Mouse (Mus musculus) 416B (cell line): Measurements from ENCODE around the gene Tmem208.
"Not testable (repeated sequence)": the region's sequence is repeated elsewhere in the genome, so short reads cannot be mapped to it uniquely, and the experiment has no call there.

Experiments used
- DNase-seq: peaks from one replicate; pipeline ENCODE4 v3.0.0; 2011; ENCODE audit warnings: low read depth

Tmem208 gene

GRCm38 (mm10) chr8:105326141-105326672, at the start of gene Tmem208, which contains the start of gene Lrrc29:
Gene Tmem208 (plus strand): TSS chr8:105326354.
Gene Lrrc29 (minus strand): TSS chr8:105326278.
- peak; percentile 97 for DNase-seq

GRCm38 (mm10) chr8:105278911-105279334, 47.2 kb upstream of the Tmem208 start:
- DNase-seq = no peak

DNA sequence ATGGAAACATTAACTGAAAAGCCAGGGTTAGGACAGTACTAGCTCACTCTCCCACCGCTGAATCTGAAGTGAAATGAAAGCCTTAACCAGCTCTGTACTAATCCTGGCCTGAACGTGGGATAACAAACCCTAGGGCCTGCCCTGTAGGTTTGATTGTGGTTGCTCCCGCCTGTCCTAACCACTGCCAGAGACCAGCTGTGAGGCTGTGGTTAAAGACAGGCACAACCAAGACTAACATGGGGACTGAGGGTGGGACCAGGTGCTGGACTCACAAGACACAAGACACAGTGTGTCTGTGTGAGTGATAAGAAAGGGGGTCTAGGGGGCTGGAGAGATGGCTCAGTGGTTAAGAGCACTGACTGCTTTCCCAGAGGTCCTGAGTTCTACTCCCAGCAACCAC, 45.6 kb upstream of the Tmem208 start:
- no peak for DNase-seq

- DNase-seq = no peak
Measured at GRCm38 (mm10) chr8:105281821-105282220, 44.3 kb upstream of the Tmem208 start.

DNA sequence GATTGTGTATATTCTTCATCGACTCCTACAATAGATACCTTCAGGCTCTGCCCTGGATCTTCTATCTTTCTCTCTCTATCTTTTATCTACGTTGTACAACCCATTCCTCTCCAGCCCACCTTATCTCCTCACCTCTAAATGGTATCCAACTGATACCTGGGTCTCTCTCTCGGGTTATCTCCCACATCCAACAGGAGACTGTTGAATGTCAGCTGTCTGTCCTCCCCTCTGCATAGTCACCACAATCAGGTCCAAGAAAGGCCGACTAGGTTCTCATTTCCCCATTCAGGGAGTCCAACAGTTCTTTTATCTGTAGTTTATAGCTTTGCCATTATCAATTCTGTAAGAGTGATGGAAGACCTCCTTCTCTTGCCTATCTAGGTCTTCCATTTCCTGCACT, 43.9 kb upstream of the Tmem208 start:
- no peak for DNase-seq

DNA sequence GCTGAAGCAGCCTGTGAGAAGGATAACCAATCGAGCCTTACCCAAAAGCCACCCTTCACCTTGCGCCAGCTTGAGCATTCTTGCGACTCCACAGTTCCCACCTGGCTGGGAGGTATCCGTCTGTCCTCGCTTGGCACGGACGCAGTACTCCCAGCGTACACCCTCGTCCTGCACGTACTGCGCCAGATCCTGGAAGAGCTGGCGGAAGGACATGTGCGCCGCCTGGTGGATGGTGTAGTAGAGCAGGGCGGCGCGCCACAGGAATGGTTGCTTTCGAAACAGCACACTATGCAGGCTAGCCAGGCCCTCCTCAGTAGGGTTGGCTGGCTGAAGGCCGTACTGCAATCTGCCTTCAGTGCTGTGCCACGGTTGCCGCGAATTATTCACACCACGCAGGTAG, 43.1 kb upstream of the Tmem208 start:
- DNase-seq = peak; percentile 79

- no peak for DNase-seq
Measured at GRCm38 (mm10) chr8:105285514-105285913, 40.6 kb upstream of the Tmem208 start.

DNA sequence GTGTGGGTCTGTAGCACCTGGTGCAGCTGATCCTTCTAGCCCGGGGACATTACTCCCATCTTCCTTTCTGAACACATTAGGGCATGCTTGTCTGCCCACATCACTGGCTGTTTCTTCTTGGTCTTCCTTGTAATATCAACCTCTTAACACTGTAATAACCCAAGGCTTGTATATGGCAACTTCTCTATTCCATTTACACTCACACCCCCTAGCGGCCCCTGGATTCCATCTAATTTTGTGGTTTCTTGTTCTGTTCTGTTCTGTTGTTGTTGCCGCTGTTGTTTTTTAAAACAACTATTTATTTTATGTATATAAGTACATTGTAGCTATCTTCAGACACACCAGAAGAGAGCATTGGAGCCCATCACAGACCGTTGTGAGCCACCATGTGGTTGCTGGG, 39.2 kb upstream of the Tmem208 start:
- DNase-seq = peak; percentile 58

- no peak for DNase-seq
Measured at GRCm38 (mm10) chr8:105288231-105288630, 37.9 kb upstream of the Tmem208 start.

DNA sequence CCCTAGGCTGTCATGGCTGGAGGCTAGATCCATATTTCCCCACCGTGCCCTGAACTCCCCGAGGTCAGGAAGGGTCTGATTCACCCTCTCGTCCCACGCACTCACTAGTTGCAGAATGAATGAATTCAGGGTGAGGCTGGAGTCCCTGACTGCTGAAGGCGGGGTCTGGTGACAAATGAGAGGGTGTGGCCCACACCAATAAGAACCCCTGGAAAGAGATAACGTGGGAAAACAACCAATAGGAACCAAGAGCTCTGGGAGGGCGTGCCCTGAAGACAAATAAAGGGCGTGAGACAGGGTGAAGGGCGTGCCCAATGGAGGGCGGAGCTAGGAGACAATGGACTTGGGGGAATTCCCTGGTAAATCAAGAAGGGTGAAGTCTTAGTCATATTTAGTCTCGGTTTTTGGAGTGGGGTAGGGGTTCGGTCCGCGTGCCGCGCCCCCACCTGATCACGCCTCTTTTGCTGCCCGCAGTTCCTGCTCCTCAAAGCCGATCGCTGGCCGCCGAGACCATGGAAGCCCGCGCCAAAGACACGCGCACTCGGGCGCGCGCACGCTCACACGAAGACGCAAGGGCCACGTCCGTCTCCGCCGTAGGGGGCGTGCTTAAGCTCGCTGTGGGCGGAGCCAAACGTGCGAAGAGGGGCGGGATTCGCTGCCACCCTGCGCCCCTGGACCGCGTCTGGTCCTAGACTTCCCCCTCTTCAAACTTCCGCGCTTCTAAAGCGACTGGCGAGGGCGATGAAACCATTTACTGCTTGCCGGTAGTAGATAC, 37.0 kb upstream of the Tmem208 start:
- peak; percentile 99 for DNase-seq

DNA sequence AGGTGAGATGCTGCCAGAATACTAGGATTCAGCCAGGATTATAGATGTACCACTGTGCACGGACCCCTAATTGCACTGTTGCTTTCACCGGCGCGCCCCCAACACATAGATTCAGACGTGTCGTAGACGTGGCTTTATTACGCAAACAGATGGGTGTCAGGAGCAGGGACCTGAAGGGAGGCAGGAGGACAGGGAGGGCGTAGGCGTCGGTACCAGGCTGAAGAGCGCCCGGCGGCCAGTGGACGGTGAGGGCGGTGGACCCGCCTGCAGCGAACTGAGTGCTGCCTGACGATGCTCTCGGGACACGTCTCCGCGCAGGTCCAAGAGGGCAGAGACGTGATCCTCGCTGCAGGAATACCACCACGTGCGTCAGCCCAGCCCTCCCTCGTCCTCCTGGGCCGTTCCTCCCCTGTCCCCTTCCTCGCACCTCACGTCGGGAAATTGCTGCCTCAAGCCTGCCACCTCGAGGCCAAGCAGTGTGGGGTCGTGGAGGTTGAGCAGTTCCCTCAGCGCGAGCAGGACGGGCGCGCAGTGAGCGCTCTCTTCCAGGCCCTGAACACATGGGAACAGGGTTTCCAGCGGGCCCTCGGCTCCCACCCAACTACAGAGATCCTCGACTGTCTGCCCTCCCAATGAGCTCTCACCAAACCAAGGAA, 36.2 kb upstream of the Tmem208 start, which contains the start of gene 4931428F04Rik:
Gene 4931428F04Rik (minus strand): TSS at position 60 of the 656 bp plus-strand sequence.
- DNase-seq = no peak

GRCm38 (mm10) chr8:105290554-105291314, 35.4 kb upstream of the Tmem208 start:
- peak; percentile 87 for DNase-seq

DNA sequence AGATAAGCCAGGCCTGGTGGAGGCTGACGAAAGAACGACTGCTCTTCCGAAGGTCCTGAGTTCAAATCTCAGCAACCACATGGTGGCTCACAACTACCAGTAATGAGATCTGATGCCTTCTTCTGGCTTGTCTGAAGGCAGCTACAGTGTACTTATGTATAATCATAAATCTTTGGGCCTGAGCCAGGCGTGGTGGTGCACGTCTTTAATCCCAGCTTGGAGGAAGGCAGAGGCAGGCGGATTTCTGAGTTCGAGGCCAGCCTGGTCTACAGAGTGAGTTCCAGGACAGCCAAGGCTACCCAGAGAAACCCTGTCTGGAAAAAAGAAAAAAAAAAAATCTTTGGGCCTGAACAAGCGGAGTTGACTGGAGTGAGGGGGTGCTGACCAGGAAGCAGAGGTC, 34.8 kb upstream of the Tmem208 start:
- not testable (repeated sequence) for DNase-seq

DNA sequence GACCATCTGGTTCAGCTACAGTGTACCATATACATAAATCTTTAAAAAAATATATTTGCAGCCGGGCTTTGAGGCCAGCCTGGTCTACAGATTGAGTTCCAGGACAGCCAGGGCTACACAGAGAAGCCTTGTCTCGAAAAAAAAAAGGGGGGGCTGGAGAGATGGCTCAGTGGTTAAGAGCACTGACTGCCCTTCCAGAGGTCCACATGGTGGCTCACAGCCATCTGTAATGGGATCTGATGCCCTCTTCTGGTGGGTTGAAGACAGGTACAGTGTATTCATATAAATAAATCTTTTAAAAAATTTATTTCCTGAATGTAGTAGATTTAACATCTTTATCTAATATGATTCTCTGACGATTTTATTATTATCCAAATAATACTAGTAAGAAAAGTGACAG, 34.4 kb upstream of the Tmem208 start:
- peak; percentile 49 for DNase-seq

- no peak for DNase-seq
Measured at GRCm38 (mm10) chr8:105292471-105292870, 33.7 kb upstream of the Tmem208 start.

- no peak for DNase-seq
Measured at GRCm38 (mm10) chr8:105293405-105293804, 32.7 kb upstream of the Tmem208 start.

DNA sequence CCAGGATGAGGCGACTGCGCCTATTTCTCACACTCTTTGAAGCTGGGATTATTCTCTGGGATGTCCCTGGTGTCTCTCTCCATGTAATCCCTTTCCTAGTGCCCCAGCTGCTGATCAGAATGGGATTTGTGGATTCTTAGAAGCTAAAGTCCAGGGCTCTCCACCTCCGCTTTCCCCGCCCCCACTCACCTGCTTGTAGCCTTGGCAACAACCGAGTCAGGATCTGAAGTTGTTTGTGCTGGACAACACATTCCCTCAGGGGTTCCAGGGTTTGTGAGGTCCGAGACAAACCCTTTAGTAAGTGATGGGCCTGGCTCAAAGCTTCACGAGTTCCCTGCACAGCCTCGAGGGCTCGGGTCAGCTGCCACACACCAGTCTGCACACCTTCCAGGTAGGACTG, 31.4 kb upstream of the Tmem208 start:
- no peak for DNase-seq

DNA sequence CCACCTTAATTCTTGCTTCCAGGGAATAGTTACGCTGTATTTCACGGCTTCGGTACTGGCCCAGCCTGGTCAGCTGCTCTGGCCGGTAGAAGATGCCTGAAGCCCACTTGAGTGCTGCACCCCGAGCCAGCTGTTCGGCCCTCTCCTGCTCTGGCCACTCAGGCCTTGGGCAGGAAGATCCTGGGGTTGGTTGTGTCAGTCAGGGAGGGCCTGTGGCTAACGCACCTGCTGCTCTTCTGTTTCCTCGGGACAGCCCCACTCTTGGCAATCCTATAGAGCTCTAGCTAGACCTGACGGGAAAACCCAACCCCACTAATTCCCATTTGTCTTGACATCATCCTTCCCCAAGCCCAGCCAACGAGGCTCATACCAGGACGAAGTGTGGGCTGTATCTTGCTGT, 30.9 kb upstream of the Tmem208 start:
- no peak for DNase-seq

GRCm38 (mm10) chr8:105295895-105296573, 30.1 kb upstream of the Tmem208 start, which contains the start of gene Exoc3l:
Gene Exoc3l (minus strand): TSS chr8:105296101.
- DNase-seq = peak; percentile 65

DNA sequence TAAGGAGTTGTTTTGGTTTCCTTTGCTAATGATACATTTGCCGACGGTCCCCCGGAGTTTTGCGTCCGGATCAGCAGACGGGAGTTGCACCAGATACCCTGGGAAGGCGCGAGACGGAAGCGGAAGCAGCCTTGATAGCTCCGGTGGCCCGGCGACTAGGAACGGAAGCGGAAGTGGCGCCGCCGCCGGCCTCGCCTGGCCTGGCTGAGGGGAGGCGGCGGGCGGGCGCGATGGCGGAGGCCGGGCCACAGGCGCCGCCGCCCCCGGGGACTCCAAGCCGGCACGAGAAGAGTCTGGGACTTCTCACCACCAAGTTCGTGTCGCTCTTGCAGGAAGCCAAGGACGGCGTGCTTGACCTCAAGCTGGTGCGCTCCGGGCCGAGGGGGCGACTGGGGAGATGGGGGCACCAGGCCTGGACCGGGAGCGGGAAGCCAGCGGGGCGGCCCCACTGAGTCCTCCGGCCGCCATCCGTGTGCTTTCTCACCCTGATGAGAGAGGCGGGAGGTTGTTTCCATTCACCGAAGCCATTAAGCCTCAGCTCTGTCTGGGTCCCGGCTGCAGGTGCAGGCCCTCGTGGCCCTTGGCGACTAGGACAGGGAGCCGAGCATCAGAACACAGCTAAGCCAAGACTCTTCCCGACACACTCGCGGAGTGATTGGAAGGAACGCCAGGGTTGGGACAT, 28.5 kb upstream of the Tmem208 start, which contains the start of gene E2f4:
Gene E2f4 (plus strand): TSS at position 153 of the 682 bp plus-strand sequence.
- peak; percentile 91 for DNase-seq
